Mouse (Mus musculus): Measurements from ENCODE around the gene Zfp654.

The Zfp654 gene

DNA sequence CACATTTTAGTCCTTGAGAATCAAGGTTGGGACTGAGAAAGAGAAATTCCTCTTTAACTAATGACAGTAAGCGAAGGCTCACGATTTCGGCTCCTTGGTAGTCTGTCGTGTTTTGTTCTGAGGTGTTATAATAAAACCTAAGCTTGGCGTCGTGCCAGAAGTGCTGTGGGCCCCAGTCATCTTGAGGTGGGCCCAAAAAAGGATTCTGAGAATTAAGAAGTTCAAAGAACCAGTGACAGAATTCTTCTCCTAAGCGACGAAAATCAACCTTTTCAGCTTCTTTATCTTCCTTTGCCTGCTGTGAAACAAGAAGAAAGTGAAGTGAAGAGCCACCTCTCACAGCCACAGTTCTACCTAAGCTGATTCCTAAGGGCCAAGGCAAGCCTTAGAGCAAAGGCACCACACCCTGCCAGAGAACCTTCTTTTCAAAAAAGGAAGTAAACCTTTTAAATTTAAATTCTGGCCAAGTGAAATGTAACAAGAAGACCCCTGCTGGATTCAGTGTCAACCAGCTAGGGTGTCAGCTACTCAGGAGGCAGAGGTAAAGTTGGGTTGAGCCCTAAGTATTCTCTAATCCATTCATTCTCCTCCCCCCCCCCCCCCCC, 84.7 kb downstream of the Zfp654 start:
- DNase-seq (ENCODE audit: low spot score in 2 of 2), result no peak

- DNase-seq (ENCODE audit: low spot score in 2 of 2), result no peak
Observed at GRCm38 (mm10) chr16:64759245-64759626, 92.2 kb downstream of the Zfp654 start.

GRCm38 (mm10) chr16:64758561-64759244, 92.7 kb downstream of the Zfp654 start:
- DNase-seq (ENCODE audit: low spot score in 2 of 2), result peak; percentile 37 to 56

GRCm38 (mm10) chr16:64757666-64758400, 93.6 kb downstream of the Zfp654 start:
- DNase-seq (ENCODE audit: low spot score in 2 of 2), result peak; percentile 15 to 36

- DNase-seq (ENCODE audit: low spot score in 2 of 2), result no peak
Observed at GRCm38 (mm10) chr16:64756321-64756720, 95.1 kb downstream of the Zfp654 start.

DNA sequence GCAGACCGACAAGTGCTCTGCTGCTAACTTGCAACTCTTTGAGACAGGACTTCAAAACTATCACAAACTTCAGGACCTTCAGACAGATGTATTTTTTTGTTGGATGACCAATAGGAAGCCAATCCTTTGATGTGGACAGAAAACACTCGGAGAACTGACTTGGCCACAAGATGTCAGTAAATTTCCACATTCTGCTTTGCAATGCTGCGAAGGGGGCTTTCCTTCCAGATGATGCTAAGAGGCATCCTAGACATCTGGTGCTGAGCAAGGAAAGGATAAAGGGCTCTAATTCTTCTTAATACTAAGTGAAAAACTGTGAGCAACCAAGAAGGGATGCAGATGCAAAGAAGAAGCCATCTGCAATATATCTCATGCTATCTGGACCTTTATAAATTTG, 96.7 kb downstream of the Zfp654 start:
- no peak for DNase-seq (ENCODE audit: low spot score in 2 of 2)

DNA sequence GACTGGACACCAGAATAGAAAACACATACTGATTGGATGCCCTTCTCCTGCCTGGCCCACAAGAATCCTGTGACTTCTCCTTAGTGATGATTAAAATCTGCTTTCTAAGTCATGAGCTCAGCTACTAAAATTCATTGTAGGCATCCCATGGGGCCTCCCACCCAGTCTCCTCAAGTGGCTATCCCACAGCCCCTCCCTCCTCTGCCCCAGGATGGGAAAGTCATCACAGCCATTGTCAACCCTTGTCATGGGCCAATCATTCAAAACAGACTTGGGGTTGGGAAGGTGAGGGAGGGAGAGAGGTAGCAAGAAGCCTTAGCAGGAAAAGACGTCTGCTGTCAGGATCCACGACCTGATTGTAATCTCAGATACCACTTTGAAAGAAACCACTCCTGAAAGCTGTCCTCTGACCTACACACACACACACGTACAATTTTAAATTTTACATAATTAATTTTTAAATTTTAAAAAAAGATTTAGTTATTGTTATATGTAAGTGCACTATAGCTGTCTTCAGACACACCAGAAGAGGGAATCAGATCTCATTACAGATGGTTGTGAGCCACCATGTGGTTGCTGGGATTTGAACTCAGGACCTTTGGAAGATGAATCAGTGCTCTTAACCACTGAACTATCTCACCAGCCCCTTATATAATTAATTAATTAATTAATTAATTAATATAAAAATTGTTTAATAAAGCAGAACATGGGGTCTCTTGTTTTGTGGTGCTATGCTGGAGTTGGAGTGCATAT, 97.3 kb downstream of the Zfp654 start:
- DNase-seq (ENCODE audit: low spot score in 2 of 2), result no peak

DNA sequence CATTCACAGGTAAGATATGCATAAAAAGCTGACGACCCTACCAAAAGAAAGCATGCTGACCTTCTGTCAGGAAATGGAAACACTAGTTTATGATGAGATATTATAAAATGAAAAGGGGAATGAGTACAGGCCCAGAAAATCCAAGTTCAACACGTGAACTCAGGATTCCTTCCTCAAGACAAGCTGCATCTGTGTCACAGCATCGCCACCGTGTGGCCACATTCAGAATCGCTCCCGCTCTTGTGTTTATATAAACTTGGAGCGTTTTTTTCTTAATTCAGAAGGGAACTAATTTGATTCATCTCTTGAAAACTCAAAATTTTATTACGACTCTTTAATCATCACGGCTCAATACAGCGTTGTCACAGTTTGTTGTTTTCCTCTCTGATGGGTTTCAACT, 103.2 kb downstream of the Zfp654 start:
- DNase-seq (ENCODE audit: low spot score in 2 of 2), result peak; percentile 19 to 67

GRCm38 (mm10) chr16:64745089-64745488, 106.4 kb downstream of the Zfp654 start:
- no peak for DNase-seq (ENCODE audit: low spot score in 2 of 2)

GRCm38 (mm10) chr16:64737289-64737688, 114.2 kb downstream of the Zfp654 start:
- no peak for DNase-seq (ENCODE audit: low spot score in 2 of 2)

All from thymus, postnatal 10 days (tissue).